Mouse (Mus musculus): ENCODE results near the gene Sbno1.

The Sbno1 gene

DNA sequence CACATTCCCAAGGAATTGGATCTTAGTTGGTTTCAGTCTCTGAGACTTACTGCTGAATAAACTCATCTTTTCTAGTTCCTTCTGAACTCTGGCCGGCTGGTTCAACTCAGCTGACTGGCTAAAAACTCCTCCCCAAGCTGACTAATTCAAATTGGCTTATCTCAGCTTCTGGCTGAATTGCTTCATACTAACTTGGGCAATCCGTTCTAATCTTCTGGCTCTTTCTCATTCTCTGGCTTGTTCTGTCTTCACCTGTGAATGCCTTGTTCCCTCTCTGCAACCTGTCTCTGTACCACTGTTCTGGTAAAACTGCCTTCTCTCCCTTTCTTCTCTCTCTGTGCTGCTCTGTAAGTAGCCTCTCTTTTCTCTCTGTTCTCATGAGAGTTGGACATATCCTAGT, 16.8 kb upstream of the Sbno1 start:
- no peak for DNase-seq

DNA sequence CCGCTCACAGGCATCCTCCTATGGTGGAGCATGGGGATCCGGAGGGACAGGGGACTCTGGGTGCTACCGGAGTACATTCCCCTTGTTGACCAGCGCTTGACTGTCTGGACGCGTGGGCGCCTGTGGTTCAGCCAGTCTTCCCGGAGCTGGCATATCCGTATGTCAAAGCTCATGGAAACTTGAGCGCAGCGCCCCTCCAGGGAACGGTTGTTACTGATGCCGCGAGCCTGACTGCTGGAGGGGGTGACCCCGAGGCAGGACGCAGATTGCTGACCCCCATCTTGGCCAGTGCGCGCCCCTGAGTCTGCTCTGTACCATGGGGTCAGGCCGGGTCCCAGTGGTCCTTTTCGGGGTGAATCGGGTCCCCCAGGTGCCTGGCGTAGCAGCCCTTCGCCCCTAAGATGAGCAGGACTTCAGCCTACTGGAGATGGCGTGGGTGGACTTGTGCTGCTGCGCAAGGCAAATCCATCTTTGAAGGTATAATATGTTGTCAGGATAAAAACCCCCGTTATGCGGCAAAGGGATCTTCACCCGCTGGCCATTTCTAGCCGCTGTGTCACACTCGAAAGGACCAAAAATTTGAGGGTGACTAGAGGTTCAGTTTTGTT, 14.4 kb upstream of the Sbno1 start:
- DNase-seq = peak; percentile 49

DNA sequence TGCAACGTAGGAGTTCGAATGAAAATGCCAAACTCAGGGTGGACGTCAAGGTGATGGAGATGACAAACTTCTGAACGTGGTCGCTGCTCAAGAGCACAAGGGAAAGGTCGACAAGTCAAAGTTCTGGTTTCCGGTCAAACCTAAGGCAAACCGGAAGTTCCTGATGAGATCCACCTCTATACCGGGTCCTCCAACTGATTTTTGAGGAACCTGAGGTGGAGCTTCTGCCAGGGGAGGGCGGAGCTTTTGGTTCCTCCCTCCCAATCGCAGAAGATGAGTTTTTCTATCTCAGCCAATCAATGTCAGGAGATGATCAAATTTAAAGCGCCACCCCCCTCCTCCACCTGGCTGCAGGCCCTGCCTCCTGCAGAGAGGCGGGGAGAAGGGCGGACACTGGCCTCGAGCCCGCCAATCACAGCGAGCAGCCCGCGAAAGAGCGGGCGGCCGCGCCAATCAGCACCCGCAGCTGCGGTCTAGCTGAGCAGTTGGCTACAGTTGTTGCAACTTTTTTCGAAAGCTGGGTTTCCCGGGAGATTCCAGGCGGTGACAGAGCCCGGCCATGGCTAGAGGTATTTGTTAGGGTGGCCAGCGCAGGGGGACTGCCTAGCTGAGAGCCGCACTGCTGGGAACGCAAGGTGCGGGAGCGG, 13.8 kb upstream of the Sbno1 start, which contains the start of gene Kmt5a:
TSS of gene Kmt5a (plus strand) at position 484 of the 647 bp plus-strand sequence.
- DNase-seq = peak; percentile 87

DNA sequence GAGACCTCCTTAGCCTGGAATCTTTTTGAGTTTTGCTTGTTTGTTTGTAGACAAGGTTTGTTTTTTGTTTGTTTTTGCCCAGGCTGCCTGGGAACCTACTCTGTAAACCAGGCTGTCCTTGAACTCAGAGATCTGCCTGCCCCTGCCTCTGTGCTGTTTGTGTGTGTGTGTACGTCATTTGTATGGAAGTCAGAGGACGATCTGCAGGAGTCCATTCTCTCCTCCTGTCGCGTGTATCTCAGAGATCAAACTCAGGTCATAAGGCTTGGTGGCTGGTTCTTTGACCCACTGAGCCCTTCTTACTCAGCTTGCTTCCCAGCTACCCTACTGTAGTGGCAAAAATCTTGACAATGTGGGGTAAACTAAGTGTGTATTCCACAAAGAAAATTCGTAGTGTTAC, 12.9 kb upstream of the Sbno1 start:
- no peak for DNase-seq

DNA sequence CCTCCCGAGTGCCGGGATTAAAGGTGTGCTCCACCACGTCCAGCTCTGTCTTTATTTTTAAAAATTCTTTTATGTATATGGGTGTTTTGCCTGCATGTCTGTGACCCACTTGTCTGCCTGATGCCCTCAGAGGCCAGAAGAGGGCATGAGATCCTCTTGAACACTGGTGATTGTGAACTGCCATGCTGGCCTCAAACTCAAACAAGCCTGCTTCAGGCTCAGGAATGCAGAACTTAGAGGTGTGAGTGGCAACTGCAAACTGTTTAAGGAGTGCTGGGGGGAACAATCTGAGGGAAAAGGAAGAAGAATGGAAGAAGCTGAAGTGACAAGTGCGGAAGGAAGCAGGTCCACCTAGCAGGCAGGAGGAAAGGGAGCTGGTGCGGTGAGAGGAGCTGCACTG, 12.4 kb upstream of the Sbno1 start:
- no peak for DNase-seq

DNA sequence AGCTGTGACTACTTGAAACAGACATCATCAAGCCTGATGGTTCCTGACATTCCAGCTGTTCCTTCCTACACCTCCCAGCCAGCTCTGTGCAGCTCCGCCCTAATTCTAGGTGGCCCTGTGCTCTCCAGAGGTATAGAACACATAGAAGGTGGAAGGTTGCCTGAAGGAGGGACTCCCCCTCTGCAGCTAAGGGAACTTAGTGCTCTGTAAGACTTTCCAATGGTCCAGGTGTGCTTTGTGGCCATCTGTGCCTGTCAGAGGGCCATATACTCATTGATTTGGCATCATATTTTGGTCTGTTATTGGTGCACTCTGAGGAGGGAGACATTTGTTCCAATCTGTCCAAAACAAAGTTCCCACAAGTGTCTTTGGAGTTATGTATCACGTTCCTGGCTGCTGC, 7.2 kb upstream of the Sbno1 start:
- DNase-seq = no peak

DNA sequence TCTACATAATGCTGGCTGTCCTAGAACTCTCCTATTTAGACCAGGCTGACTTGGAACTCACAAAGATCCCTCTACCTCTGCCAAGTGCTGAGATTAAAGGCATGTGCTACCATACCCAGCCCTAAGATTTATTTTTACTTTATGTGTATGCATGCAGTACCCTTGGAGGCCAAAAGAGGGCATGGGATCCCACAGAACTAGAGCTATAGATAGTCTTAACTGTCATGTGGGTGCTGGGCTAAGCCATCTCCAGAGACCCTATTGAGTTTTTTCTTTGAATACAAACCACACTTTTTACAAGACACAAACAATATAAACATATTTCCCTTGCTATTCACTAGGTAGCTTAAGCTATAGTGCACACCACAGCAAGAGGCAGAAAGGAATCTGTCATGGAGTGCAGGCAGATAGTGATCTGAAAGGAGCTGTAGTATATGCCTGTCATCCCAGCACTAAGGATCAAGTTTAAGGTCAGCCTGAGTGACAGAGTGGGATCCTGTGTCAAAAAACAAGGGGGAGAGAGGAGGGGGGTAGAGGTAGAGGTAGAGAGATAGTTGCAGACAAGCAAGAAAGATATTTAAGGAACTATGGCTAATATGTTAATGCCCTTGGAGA, 6.7 kb upstream of the Sbno1 start:
- DNase-seq = peak; percentile 69

DNA sequence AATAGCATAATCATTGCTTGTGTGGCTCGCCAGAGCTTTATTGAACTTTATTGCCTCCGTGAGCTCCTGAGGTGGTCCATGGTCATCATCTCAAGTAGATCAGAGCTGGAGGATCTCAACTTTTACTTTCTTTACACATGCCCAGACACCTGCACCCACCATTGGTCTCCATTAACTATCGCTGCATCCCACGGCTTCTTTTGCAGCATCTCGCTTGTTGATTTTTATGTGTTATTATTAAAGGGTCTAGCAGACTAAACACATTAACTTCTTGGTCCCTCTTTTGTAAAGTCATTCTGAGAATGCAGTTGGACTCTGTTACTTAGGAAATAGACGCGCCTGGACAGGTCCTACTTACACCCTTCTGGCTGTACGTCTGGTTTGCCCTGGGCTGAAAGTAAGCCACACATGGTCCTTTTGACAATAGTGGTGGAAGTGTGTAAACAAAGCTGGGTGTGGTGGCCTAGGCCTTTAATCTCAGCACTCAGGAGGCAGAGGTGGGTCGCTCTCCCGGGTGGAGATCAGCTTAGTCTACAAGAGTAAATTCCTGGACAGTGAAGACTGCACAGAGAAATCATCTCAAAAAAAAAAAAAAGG, 772 bp upstream of the Sbno1 start:
- no peak for DNase-seq

DNA sequence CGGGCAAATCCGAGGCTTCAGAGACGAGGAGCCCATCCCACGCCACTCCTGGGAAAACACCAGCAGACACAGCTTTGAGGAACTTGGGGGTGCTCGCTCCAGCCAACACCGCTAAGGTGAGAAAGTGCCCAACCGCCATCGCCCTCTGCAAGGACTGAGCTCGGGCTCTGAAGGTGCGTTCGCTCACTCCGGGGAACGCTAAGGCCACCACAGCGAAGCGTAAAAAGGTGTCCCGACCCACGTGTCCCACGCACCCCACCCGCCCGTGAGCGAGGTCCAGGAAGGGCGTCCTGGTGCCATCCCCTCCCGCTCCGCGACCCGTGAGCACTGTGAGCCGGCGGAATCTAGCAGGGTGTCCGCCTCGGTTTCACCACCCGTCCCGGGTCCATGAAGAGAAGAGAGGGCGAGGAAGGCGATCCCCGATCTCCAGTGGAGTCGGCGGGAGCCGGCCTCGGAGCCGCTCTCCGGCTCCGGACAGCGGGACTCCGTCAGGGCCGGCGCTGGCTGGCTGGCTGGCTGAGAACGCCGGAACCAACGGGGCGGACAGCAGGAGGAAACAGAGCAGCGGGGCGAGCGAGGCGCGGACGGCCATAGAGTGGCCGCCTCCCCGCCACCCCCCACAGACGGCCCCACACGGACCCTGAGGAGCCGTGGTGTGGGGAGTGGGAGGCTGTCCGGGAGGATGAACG, 934 bp downstream of the Sbno1 start:
- no peak for DNase-seq

DNA sequence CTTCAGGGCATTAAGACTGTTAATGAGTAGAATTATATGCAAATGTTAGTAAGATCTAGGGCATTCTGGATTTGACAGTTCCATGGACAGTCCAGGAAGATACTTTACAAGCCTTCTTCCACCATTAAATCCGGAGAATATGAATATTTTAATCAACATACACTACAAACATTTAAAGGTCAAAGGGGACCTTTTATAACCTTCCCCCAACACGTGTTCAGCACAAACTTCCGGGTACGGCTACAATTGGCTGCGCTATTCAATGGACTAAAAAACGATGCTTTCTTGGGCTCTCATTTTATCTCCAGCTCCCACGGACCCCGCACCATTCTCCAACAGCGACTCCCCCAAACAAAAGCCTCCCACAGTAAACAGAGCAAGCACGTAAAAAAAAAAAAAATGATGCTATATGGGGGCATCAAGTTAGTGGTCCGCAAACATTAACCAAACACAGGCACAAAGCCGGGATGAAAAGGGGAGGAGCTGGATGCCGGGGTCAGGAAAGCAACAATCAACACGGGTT, 1.5 kb downstream of the Sbno1 start:
- no peak for DNase-seq

DNA sequence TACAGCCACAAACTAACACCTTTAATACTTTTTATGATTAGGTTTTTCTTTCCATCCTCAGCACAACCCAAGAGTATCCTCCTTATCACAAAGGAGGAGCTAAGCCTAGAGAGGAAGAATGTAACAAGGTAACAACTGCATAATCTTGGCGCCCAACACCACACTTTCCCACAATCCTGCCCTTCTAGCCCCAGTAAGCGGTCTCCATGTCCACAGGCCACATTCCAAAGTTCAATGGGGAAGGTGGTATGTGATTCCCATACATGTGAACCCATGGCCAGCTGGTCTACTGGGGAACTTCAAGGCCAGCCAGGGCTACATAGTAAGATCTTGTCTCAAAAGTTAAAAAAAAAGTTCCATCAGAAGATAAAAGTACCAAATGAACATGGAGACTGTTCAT, 4.0 kb downstream of the Sbno1 start:
- DNase-seq = no peak

DNA sequence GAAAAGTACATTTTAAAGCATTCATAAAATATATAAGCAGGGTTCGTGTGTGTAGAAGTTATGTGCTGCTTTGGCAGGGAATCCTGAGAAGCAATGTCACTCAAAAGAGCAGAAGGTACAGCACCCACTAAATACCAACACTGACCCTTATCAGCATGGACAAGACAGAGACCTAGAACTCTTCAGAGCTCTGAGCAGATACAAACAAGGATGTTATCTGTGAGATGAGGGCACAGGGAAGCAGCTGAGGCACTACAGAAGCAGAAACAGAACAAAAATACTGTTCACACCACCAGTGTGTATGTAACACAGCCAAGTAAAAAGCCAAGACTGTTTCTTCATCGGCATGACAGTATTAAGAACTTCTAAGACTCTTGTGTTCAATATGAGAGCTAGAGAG, 6.9 kb downstream of the Sbno1 start:
- DNase-seq = no peak

DNA sequence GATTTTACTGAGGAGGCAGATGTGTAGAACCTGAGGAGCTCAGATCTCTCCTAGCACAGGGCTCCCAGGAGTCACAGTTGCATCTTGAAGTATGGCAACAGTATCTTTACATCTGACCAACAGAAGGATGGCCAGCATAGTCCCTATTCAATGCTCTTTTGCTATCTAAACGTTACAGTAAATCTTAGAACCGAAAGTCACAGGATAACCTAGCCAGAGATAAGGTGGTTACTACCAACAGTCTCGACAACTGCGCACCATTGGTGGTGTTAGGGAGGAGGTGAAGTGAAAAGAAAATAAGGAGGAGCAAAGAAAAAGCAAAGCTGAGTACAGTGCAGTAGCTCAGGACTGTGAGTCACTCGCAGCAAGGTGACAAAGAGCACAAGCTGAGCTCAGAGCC, 13.6 kb downstream of the Sbno1 start:
- DNase-seq = no peak

DNA sequence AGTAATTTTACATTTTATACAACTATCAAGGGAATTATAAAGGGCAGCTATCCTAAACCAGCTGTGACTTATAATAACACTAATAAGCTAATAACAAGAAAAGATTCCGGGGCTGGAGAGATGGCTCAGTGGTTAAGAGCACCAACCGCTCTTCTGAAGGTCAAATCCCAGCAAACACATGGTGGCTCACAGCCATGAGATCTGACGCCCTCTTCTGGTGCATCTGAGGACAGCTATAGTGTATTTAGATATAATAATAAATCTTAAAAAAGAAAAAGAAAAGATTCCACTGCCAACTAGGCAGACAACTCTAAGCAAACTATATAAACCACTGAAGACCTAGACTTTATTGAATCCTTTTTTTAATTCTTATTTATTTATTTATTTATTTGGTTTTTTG, 15.0 kb downstream of the Sbno1 start:
- DNase-seq = no peak

DNA sequence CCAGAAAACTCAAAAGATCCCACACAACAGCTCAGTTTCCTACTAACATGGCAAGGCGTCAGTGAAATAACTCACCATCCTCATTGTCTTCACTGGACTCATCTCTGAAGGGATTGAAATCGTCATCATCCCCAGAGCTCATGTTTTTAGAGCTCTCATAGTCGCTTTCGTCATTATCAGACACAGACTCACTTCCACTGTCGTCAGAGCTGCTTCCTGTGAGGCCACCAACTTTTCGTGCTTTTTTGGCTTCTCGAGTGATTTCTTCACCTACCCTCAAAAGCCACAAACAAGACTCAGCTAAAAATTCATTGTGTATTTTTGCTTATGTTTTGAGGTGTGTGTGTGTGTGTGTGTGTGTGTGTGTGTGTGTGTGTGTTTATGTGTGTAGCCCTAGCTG, 32.1 kb downstream of the Sbno1 start:
- no peak for DNase-seq

DNA sequence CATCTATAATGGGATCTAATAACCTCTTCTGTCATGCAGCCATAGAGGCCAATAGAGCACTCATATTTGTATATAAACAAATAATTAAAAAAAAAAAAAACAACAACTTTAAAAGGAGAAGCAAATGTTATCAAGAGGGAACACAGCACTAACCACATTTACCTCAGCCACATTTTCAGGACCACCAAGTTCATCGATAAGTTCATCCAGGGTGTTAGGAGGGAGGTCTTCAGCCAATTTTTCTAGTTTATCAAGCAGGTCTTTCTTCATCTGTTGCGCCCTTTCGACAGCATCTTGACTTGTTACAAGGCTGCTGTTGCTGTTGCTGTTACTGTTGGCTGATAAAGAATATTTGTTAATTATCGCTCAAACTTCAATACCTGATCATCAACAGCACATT, 33.4 kb downstream of the Sbno1 start:
- no peak for DNase-seq

DNA sequence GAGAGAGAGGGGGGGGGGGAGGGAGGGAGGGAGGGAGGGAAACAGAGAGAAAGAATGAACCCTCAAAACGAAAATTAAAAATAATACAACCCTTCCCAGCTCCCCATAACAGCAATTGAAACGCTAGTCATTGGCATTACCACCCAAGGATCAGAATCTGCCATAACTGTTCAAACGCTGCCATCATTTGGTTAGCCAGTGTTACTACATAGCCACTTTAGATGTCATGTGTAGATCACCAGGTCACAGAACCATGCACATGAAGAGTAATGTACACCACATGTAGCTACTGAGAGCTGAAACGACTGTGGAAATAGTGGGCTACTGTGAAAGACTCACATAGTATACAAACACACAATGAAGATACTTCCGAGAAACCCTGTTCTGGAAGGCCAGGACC, 37.9 kb downstream of the Sbno1 start:
- DNase-seq = no peak

DNA sequence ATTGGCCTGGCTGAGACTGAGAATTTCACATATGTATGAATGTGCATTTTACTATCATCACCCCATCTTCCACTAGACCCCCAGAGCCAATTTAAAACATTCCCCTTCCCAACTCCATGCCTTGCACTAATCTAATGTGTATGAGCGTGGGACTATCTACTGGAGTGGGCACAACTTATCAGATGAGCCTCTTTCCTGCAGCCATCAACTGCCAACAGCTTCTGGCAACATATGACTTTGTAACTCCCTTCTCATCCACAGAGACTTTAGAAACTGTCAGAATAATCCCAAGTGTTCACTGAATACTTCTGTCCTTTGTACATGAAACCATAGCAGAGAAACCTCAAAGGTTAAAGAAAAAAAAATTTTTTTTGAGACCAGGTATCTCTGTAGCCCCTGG, 45.7 kb downstream of the Sbno1 start:
- no peak for DNase-seq

DNA sequence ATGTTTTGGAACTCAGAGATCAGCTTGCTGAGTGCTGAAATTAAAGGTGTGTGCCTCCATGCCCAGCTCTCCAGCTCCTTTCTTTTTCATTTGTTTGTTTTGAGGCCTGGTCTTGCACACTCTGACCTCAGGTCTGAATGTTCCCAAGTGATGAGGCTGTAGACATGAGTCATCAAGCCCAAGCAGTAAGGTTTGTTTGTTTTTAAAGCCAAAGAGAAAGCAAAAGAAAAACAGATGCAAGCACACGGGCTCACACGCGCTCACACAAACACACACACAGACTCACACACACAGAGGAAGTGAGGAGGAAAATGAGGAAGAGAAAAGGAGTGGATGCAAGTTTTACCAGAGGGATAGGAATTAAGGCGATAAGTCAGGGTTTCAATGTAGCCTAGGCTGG, 48.7 kb downstream of the Sbno1 start:
- no peak for DNase-seq

DNA sequence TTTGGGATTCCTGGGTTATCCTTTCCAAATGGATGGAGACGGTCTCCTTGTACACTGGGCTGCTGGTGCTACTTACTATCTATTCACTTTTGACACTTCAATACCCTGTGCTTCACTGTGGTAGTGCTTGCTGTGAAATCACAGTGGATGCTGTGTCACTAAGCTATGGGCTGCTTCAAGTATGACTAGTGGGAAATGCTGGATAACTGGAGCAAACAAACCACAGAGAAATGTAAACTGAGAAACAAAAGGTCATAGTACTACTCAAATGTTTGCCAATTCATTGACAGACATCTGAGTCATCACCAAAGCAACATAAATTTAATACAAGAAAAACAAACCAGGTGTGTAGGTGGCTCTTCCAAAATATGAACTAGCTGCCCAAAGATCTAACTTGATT, 49.4 kb downstream of the Sbno1 start:
- no peak for DNase-seq

DNA sequence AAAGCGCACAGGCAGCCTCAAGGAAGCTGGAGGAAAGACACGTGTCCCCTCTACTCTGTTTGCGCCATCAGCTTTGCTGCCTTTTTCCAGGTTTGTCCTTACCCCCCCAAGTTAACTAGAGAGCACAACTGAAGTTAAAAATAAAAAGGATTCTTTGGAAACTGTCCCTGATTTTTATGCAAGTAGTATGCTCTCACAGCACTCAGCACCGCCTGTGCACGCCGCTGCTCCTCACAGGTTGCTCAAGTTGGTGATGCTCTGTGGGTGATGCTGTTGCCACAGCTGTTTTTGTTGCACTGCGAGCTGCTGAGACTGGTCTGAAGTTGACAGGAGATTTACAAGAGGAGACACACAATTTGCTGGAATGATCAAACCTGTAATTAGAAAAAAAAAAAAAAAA, 51.5 kb downstream of the Sbno1 start:
- no peak for DNase-seq

DNA sequence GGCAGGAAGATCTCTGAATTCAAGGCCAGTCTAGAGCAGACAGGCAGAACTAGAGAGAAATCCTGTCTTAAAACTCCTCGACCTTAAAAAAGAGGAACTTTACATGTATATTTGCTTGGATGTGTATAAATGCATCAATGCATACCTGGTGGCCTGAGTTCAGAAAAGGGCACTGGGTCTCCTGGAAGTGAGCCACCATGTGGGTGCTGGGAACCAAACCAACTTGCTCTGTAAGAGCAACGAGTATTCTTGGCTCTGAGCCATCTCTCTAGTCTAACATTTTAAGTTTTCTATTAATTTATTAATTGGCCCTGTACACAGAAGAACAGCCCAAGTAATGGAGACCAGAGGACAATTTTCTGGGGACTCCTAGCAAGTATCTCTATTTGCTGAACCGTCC, 59.1 kb downstream of the Sbno1 start:
- DNase-seq = no peak

DNA sequence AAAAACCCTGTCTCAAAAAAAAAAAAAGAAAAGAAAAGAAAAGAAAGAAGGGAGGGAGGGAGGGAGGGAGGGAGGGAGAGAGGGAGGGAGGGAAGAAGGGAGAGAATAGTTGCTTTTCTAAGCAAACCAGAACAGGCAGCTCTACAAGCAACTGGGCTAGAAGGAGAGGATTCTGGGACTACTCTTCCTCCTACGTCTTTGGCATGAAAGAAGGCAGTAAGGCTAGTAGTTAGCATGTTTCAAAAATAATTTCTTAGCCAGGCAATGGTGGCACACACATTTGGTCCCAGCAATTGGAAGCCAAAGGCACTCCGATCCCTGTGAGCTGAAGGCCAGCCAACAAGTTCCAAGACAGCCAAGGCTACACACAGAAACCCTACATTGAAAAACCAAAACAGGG, 60.0 kb downstream of the Sbno1 start:
- no peak for DNase-seq

All from right cerebral cortex, postnatal 4 days (tissue).